Mouse (Mus musculus) C2C12 (cell line): Measurements from ENCODE around the gene Minos1.

Experiments used
- CEBPB ChIP-seq: IDR thresholded peaks from one replicate; pipeline ENCODE4 v1.6.1; 2011; ENCODE audit warnings: low read depth, mild to moderate bottlenecking, control low read depth, moderate library complexity
- CTCF ChIP-seq: IDR thresholded peaks from one replicate; pipeline ENCODE4 v1.5.1; 2011; ENCODE audit not compliant: control insufficient read depth, insufficient read depth, insufficient read length
- FOSL1 ChIP-seq: IDR thresholded peaks from one replicate; pipeline ENCODE4 v1.8.0; 2011; ENCODE audit warnings: mild to moderate bottlenecking, low read length; ENCODE audit not compliant: poor library complexity, insufficient read depth, severe bottlenecking
- MAX ChIP-seq: IDR thresholded peaks from one replicate; pipeline ENCODE4 v1.6.1; 2011; ENCODE audit warnings: mild to moderate bottlenecking, control low read depth
- MYOD1 ChIP-seq: IDR thresholded peaks from one replicate; pipeline ENCODE4 v1.6.1; 2011; ENCODE audit warnings: low read depth; ENCODE audit not compliant: control insufficient read depth, insufficient read length
- MYOG ChIP-seq: IDR thresholded peaks from one replicate; pipeline ENCODE4 v1.6.1; 2011; ENCODE audit not compliant: control insufficient read depth, insufficient read length; ENCODE audit errors: extremely low read depth
- USF1 ChIP-seq: IDR thresholded peaks from one replicate; pipeline ENCODE4 v1.6.1; 2011; ENCODE audit warnings: low read depth, mild to moderate bottlenecking, control low read depth, moderate library complexity

DNA sequence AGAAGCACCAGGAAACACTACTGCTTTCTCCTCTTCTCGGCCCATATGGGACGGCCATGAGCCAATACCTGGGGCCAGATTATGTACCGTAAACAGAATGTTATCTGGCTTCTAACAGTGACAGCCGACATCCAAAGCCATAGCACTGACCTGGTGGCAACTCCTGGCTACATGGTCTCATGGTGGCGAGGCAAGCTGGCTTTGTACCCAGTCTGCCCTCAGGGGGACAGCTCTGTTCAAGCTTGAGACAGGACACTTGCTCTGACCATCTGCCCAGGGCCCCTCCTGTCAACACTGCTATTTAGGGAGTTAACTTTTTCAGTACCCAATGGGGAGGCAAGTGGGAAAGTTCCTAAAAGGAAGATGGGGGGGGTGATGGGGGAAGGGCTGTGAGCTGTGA is 73.6 kb downstream of the Minos1 start:
- TF ChIP-seq CTCF (no peak), MAX (no peak), FOSL1 (no peak), USF1 (no peak), CEBPB (no peak), MYOG (no peak), MYOD1 (no peak)
